Mouse (Mus musculus) lung, postnatal 0 days (tissue): ENCODE measurements around the gene Calml4. TPM values are rescaled to one million over a fixed set of nuclear protein-coding genes. Genes with fewer than 3 reads are reported as not detected.

Source experiments
- ATAC-seq: fragments of 200-750 bp; cut with Nextera tagmentation; 2 replicates; pipeline ENCODE4 v1.8.0; 2017; ENCODE audit warnings: moderate library complexity
- DNase-seq: peaks from one replicate; pipeline ENCODE4 v3.0.0-alpha.2; 2016; ENCODE audit warnings: low spot score
- H3K27ac ChIP-seq: fragments of 300-500 bp; sonication (generic); 2 replicates; pipeline ENCODE4 v1.5.1; 2014; ENCODE audit warnings: antibody characterized with exemption, mild to moderate bottlenecking, low read length, mixed read lengths
- H3K27me3 ChIP-seq: fragments of 300-500 bp; sonication (generic); replicated peaks from 2 replicates; pipeline ENCODE4 v1.6.1; 2014; ENCODE audit warnings: low read length, mixed read lengths; ENCODE audit not compliant: insufficient read depth
- H3K36me3 ChIP-seq: fragments of 300-500 bp; sonication (generic); 2 replicates; pipeline ENCODE4 v1.6.1; 2014; ENCODE audit warnings: low read length, mixed read lengths; ENCODE audit not compliant: insufficient read depth
- H3K4me1 ChIP-seq: fragments of 300-500 bp; sonication (generic); 2 replicates; pipeline ENCODE4 v1.6.1; 2014; ENCODE audit warnings: antibody characterized with exemption, low read depth, low read length, mixed read lengths; ENCODE audit not compliant: insufficient read depth
- H3K4me2 ChIP-seq: fragments of 300-500 bp; sonication (generic); replicated peaks from 2 replicates; pipeline ENCODE4 v1.6.1; 2014; ENCODE audit warnings: low read depth, mild to moderate bottlenecking, low read length, moderate library complexity, mixed read lengths
- H3K4me3 ChIP-seq: fragments of 300-500 bp; sonication (generic); 2 replicates; pipeline ENCODE4 v1.5.1; 2014; ENCODE audit warnings: low read depth, low read length
- H3K9ac ChIP-seq: fragments of 300-500 bp; sonication (generic); replicated peaks from 2 replicates; pipeline ENCODE4 v1.6.1; 2014; ENCODE audit warnings: low read depth, mild to moderate bottlenecking
- H3K9me3 ChIP-seq: fragments of 300-500 bp; sonication (generic); 2 replicates; pipeline ENCODE4 v1.6.1; 2016; ENCODE audit warnings: low read length, mixed read lengths
- CTCF ChIP-seq: IDR thresholded peaks from 2 replicates; pipeline ENCODE4 v1.5.1; 2016; ENCODE audit warnings: antibody characterized with exemption, mild to moderate bottlenecking
- EP300 ChIP-seq: IDR thresholded peaks from 2 replicates; pipeline ENCODE4 v1.6.1; 2016; ENCODE audit warnings: antibody characterized with exemption, mild to moderate bottlenecking, control low read depth
- WGBS: fragments of 180-500 bp; shearing (Covaris S2); extraction: QIAGEN DNeasy Blood & Tissue Kit; methylation state at CpG from one replicate; pipeline ENCODE4 v1.1.7; 2014; 5-methylcytosine and 5-hydroxymethylcytosine counted together
- polyA plus RNA-seq: library from polyadenylated mRNA; unstranded; fragments of >200 nt; fragmentation: Nextera tagmentation; extraction: Ambion mirVana; gene quantifications from 2 replicates; pipeline ENCODE4 v1.2.1, GENCODE M21; 2015

The Calml4 gene
- polyA plus RNA-seq, 1 experiment from 2014 or later = 20.6 TPM

- peak; percentile 16 for DNase-seq
- no peak for TF ChIP-seq CTCF
- no peak for TF ChIP-seq EP300
- Histone ChIP-seq H3K36me3 (no peaks in the 10 kb centered on the region), H3K4me3 (peak overlapping the region; percentile 69), H3K27ac (peak overlapping the region; percentile 84), H3K4me1 (peaks cover 8% of the 10 kb centered on the region; the same call in 1 of the 2 replicates), H3K9me3 (no peaks in the 10 kb centered on the region), H3K27me3 (no peaks in the 10 kb centered on the region), H3K4me2 (peak overlapping the region; percentile 89), H3K9ac (peak overlapping the region; percentile 77)
- 5% methylated on average over 14 of the region's 14 CpGs for WGBS
- ATAC-seq = no peak; the same call in 1 of the 2 replicates
Measured at GRCm38 (mm10) chr9:62839172-62839770, 18.6 kb upstream of the Calml4 start.

DNA sequence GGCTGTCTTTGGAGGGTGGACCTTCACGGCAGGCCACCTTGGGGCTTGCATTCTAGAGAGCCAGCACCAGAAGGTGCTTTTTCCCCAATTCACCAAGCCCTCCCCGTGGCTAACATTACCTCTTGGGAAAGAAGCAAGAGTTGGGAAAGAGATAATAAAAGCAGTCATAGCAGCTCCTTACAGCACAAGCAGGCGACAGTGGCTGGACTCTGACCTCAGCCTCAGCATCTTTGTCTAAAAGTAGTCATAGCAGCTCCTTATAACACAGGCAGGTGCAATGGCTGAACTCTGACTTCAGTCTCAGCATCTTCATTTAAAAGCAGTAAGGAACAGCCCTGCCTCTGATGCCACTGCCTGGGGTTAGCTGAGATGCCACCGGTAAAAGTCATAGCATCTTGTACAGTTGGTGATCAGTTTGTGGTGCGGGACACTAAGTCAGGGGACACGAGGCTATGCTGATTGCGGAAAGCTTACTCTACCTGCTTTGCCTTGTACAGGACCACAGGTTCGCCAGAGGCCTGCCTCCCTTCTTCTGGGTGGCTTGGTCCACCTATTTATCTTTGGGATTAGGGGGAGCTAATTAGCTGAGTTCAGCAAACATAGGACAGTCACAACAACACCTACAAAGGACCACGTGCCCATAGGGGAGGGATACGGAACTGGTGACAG is 14.4 kb upstream of the Calml4 start:
- 80% methylated on average over 10 of the region's 10 CpGs for WGBS
- ATAC-seq = no peak
- H3K9me3 ChIP-seq = no peaks in the 10 kb centered on the region
- H3K9ac ChIP-seq = no peak overlapping the region
- no peaks in the 10 kb centered on the region for H3K27me3 ChIP-seq
- TF ChIP-seq CTCF = no peak
- TF ChIP-seq EP300 = no peak
- no peaks in the 10 kb centered on the region for H3K36me3 ChIP-seq
- peaks cover 8% of the 10 kb centered on the region; the same call in 1 of the 2 replicates for H3K4me1 ChIP-seq
- H3K4me3 ChIP-seq = no peak overlapping the region
- no peak for DNase-seq
- H3K27ac ChIP-seq = no peak overlapping the region
- no peak overlapping the region for H3K4me2 ChIP-seq

DNA sequence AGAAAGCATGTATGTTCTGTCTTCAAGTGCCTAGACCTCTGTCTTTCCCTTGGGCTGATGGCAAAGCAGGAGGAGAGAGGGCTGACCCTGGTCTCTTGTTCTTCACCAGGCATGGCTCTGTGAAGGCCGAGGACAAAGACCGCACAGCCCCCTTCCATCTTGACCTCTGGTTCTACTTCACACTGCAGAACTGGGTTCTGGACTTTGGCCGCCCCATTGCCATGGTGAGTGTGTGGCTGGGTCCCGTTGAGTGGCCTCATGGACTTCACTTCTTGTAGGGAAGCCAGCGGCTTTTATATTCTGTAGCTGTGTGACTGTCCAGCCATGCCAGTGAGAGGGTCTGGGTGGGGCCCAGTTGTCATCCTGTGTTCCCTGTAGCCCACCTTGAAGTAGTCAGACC is 13.4 kb upstream of the Calml4 start:
- DNase-seq (no peak), ATAC-seq (no peak)
- Histone ChIP-seq H3K27ac (no peak overlapping the region), H3K9me3 (no peaks in the 10 kb centered on the region), H3K4me2 (no peak overlapping the region), H3K4me3 (no peak overlapping the region), H3K27me3 (no peaks in the 10 kb centered on the region), H3K4me1 (peaks cover 3% of the 10 kb centered on the region; the same call in 1 of the 2 replicates), H3K36me3 (no peaks in the 10 kb centered on the region), H3K9ac (no peak overlapping the region)
- 98% methylated on average over 5 of the region's 5 CpGs for WGBS
- TF ChIP-seq CTCF = no peak

- no peak overlapping the region for H3K4me2 ChIP-seq
- ATAC-seq (peak; percentile 82), DNase-seq (peak; percentile 92)
- H3K27ac ChIP-seq = no peak overlapping the region
- H3K9me3 ChIP-seq = no peaks in the 10 kb centered on the region
- H3K4me3 ChIP-seq = no peak overlapping the region
- TF ChIP-seq CTCF (peak; percentile 100), EP300 (no peak)
- no peaks in the 10 kb centered on the region for H3K36me3 ChIP-seq
- no peaks in the 10 kb centered on the region for H3K4me1 ChIP-seq
- H3K27me3 ChIP-seq = no peaks in the 10 kb centered on the region
- no peak overlapping the region for H3K9ac ChIP-seq
- WGBS = 4% methylated on average over 3 of the region's 3 CpGs
Measured at GRCm38 (mm10) chr9:62847694-62848093, 10.2 kb upstream of the Calml4 start.

DNA sequence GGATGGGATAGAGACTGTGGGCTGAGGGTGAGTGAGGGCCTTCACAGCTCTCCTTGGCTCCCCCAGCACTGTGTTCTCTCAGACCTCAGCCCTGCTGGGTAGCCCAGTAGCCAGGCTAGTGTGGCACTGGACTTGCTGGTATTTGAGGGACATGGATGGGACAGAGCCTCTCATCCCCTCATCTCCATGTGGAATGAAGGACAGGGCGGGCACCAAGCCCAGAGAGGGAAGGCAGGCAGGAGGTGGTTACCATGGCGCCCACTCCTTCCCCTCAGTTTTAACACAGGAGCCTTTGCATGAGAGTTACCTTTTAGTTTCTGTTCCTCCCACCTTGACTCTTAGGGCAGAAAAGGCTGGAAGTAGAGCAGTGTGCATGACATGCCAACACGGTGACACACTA is 9.2 kb upstream of the Calml4 start:
- H3K9ac ChIP-seq = no peak overlapping the region
- no peak overlapping the region for H3K4me3 ChIP-seq
- no peak overlapping the region for H3K4me2 ChIP-seq
- DNase-seq = no peak
- H3K36me3 ChIP-seq = no peaks in the 10 kb centered on the region
- no peaks in the 10 kb centered on the region for H3K27me3 ChIP-seq
- no peaks in the 10 kb centered on the region for H3K4me1 ChIP-seq
- no peak for ATAC-seq
- H3K9me3 ChIP-seq = no peaks in the 10 kb centered on the region
- TF ChIP-seq CTCF (no peak), EP300 (no peak)
- WGBS = 85% methylated on average over 3 of the region's 3 CpGs
- no peak overlapping the region for H3K27ac ChIP-seq

DNA sequence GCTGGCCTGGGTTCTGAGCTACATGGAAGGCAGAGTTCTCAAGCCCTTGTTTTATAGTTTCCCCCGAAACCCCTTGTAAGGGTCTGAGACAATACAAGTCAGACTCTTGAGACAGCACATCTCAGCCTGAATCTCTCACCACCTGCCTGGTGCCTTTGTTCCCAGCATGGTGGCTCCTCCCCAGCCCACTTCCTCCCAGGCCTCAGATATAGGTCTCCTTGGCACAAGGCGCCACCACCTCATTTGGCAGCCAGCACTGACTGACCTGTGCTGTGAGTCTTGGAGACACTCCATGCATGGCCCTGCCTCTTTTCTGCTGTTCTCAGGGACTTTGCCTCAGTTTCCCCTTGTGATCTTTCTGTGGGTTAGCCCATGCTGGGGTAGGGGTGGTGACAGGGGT is 6.3 kb upstream of the Calml4 start:
- H3K27me3 ChIP-seq = no peaks in the 10 kb centered on the region
- H3K9ac ChIP-seq = no peak overlapping the region
- H3K9me3 ChIP-seq = no peaks in the 10 kb centered on the region
- H3K27ac ChIP-seq = no peak overlapping the region
- H3K4me3 ChIP-seq = no peak overlapping the region
- H3K4me2 ChIP-seq = no peak overlapping the region
- TF ChIP-seq EP300 (no peak), CTCF (no peak)
- WGBS = 70% methylated on average over 2 of the region's 2 CpGs
- no peaks in the 10 kb centered on the region for H3K36me3 ChIP-seq
- no peak for ATAC-seq
- no peaks in the 10 kb centered on the region for H3K4me1 ChIP-seq
- no peak for DNase-seq
